Mouse (Mus musculus) cerebellum, postnatal 10 days (tissue): ENCODE results near the gene Cnfn.
A peak's percentile ranks its signal among the peaks of the same experiment; 100 is the strongest.

Experiments
- DNase-seq, 2 experiments: peaks; one replicate each; pipeline ENCODE4 v3.0.0; 2021; ENCODE audit warnings: mixed read lengths in 2 of 2

Gene Cnfn

DNA sequence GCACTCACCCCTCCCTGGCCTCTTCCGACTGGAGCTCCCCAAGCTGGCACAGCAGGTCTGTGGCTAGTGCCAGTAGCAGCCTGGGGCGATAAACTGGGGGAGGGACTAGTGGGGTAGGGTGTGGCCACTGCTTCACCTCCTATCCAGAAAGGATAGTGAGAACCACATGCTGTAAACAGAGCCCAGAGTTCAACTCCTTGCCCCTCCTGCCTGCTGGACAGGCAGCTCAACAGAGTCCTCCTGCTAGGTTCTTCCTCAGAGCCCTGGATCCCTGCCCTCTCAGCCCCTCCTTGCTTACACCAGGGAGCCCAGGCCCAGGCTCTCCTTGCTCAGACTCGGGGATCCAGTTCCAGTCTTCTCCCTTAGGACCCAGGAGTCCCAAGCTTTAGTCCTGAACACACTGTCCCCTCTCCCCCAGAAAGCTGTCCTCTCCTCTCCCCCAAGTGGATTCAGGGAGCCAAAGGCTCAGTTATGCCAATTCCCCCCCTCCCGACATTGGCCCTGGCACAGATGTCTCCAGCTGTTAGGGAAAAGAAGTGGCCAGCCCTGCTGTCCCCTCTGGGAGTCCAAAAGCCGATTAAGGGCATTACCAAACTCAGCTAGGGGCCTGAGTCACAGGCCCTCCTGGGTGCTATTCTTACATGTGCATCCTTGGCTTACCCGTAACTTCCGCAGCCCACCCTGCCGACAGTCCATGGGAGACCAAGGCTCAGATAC, 20.7 kb upstream of the Cnfn start:
- DNase-seq, result peak in 1 of 2 experiments; percentile 56

DNA sequence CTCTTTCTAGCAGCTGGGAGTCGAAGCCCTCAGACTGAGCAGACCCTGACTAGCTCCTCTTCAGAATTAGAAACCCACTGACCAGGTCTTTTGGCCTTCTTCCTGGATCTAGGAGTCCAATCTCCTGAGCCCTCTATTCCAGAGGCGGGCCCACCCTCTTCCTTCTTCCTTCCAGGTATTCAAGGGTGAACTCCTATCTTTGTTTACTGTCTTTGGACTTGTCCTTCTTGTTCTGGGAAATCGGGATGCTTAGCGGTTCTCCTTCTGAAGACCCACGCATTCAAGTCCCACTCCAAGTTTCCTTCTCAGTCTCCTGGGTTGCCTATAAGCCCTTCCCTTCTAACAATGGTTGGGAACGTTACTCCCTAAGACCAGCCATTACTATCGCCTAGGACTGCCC, 19.4 kb upstream of the Cnfn start:
- DNase-seq, result no peak

DNA sequence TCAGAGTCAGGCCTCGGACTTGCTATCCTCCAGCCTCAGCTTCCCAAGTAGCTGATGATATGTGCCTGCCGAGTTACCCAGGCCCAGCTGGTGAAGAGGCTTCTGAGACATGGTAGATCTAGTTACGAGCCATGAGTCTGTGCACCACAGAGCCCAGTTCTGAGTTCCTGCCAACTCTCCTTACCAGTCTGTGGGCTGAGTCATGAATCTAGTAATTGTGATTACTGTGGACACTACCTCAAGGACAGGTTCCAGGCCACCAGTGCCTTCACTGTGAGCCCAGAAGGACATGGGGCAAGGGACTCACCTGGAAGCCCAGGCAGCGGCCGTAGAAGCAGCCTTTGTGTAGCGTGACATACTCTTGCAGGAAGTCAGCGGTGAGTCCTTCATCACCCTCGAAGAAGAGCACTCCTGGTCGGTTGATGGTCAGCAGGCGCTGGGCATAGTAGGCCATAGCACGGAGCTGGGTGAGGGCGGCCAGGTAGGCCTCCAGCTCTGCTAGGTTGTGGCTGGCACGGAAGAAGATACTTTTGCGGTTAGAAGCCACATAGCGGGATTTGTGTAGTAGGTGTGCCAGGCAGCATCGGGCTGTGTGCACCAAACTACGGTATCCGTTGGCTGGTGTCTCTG, 18.4 kb upstream of the Cnfn start:
- DNase-seq, result no peak

DNA sequence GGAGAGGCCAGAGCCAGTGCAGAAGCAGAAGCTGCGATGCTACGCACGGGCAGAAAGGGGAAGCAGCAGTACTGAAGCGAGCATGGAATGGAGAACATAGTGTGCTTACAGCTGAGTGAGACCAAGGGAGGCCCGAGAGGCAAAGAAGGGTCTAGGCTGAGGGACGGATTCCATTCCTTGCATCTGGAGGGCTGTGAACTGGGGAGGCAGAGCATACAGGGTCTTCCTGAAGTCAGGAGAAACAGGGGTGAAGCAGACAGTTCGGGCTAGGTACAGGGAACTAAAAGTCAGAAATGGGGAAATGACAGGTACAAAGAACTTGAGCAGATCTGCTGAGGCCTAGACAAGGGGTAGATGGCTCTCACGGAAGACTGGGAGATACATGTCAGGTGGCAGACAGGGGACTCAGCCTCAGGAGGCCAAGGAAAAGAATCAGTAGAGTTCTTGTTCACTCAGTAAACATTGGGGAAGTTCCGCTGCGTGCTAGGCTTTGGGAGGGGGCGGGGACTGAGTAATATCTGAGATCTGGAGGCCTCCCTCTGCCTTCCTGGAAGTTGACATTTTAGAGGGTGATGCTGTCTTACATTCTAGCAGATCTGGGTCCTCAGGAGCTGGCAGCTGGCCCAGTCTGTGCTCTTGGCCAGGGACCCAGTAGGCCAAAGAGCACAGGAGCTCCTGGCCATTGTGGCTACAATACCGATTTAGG, 16.5 kb upstream of the Cnfn start:
- peak; percentile 89 to 90 for DNase-seq

DNA sequence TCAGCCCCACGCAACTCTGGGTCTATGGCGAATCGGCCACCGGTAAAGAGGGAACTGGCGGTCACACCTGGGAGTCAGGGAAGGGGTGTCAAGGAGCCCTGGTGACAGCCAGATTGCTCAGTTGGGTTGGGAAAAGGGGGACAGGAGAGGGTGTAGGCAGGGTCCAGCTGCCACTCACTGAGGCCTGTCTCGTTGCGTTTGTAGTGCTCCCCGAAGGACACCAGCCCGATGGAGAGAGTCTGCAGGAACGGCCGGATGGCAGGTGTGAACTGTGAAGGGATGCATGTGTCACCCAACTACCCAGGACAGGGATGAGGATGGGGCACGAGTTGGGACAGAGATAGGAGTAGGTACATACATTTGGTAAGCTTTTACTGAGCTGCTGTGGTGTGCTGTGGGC, 15.7 kb upstream of the Cnfn start:
- no peak for DNase-seq

DNA sequence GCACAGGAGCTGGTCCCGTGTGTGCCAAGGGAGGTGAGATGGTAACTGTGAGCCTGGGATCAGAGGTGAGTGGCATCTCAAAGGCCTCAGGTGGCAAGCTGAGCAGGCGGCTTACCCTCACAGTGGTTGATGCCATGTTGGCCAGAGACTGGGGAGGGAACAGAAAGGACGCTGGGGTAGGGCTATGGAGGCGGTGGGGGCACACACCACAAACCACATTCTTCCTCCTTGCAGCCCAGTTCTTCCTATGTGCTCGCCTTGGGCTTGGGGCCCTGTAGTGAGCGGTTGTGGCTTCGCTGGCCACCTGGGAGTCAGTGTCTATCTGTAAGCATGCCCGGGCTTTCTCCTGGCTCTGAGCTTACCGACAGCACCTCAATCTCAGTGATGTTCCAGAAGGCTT, 15.3 kb upstream of the Cnfn start:
- no peak for DNase-seq

DNA sequence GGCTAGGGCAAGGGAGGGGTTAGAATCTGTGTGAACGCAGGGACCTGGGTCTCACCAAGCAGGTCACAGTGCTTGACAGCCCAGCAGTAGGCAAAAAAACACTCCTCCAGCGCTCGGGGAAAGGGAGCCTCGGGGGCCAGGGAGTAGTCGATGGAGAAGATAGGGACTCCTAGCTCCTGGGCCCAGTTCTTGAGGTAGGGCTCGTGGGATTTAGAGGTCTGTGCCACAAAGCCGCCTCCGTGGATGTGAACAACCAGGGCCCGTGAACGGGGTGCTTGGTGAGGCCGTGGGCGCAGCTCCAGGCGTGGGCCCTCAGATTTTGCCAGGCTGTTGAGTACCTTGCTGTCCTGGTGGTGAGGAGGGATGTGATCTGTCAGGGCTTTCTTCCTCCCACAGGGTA, 14.8 kb upstream of the Cnfn start:
- no peak for DNase-seq

DNA sequence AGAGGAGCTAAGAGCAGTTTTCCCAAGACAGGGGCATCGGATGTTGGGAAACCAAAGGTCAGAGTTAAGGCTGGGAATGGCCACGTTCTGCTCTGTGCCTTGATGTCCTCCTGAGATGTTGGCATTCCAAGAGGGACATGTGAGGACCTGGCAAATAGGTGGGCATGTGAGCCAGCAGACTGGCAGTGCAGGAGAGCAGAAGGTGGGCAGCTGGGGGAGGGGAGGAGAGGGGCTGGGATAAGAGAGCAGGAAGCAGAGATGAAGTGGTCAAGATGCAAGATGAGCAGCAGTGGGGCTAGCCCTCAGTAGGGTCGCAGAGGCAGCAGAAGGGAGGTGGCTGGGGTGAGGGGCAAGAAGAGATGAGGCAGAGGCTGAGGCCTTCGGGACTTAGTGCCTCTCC, 14.4 kb upstream of the Cnfn start:
- DNase-seq, result peak; percentile 72 to 77

DNA sequence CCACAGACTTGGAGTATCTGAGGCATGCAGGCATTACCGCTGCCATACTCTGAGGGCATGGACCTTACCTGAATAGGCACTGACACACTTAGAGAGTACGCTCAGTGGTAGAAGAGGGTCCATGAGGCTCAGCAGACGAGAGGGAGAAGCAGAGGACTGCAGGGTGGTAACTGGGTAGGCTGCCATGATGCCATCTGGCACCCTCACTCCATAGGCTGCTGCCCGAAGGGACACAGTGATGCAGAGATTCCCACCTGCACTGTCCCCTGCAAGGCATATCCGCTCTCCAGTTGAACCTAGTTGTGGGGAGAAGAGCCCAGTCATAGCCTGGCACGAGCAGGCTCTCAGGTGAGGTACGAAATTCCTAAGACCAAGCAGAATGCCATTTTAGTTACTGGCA, 13.9 kb upstream of the Cnfn start:
- peak in 1 of 2 experiments; percentile 52 for DNase-seq

DNA sequence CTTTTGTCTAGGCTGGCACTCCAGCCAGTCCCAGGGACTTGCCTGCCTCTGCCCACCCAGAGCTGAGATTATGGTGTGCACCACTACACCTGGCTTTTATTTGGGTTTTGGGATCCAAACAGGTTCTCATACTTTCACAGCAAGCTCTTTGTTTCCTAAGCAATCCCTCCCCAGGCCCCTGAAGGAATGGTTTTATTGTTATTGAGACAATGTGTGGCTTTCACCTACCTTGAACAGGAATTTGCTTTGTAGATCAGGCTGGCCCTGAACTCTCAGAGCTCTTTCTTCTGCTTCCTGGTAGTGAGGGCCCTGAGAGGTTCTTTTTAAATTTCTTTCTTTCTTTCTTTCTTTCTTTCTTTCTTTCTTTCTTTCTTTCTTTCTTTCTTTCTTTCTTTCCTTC, 13.0 kb upstream of the Cnfn start:
- no peak for DNase-seq

DNA sequence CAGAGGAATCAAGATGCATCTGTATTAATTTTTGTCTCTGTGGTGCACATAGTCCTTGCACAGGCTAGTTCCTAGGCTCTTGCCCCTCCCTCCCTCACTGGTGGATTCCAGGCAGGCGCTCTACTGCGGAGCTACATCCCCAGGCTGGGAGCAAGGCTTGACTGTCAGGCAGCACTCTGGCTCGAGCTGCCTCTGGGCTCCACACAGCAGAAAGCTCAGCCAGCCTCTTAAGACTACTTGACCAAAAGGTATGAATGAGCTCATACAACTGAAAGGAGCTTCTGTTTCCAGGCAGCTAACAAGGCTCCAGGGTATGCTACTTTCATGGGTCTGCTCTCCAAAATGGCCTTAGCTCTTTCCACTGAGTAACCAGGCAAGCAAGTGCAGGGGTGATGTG, 11.8 kb upstream of the Cnfn start:
- DNase-seq, result no peak

DNA sequence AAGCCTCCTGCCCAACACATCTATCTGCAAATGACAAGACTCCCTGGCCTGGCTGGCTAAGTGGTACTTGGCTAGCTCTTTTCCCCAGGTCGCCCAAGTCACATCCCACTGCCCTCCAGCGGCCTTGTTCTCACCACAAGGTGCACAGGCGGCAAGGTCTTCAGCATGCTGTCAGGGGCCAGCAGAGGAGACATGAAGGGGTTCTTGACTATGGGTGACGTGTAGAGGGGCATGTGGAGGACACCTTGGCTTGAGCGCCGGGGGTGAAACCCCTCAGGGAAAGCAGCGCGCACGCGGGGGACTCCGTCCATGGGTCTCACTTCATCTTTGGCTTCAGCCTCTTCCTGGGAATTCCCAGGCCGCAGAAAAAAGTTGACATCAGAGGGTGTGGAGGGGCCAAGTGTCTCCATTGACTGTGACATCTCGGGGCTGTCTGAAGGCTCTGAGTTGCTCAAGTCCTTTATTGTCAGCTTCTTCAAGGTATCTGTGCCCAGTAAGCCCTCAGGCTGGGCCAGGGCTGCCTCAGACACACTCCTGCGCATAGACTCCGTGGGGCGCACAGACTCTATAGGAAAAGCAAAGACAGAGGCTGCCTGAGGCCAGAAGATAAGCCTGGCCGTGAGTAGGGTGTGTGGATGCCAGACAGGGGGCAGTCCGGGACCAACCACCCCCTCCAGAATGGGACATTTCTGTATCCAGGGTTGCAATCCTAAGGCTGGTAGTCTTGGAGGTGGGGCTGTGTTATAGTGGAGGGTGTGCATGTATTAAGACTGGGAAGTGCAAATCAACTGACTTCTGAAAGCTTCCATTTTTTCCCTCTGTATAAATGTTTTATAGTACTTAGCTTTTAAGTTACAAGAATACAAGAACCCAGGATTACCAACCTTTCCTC, 11.1 kb upstream of the Cnfn start:
- no peak for DNase-seq

DNA sequence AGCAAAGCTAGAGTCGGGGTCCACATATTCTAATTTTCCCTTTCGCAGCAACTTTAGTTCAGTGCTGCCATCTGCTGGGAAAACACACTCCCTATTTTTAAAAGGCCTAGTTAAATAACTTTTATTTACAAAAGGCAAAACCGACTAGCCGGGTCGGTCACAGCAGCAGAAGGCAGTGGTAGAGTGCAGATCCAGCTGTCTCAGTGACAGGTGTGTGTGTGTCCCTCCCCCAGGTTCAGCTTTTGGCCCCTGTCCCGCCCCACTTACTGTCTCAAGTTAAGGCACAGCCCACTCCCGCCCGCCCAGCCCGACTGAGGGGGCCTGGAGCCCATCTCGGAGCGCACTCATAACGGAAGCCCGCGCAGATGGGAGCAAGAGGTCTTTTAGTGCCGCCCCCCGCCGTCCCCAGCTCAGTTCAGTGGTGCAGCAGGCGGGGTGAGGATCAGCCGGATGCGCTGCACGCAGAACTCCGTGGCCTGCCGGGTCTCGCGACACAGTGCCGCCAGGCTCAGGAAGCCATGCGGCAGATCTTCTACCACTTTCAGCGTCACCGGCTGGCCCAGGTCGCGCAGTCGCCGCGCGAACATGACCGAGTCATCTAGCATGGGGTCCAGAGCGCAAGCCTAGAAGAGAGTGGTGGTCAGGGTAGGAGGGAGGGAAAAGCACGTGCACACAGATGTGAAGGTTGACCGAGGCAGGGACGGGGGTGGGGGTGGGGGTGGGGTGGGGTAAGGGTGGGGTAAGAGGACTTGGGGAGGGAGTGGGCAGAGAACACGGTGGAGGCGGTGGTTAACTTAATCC, 10.2 kb upstream of the Cnfn start:
- peak; percentile 80 to 85 for DNase-seq

DNA sequence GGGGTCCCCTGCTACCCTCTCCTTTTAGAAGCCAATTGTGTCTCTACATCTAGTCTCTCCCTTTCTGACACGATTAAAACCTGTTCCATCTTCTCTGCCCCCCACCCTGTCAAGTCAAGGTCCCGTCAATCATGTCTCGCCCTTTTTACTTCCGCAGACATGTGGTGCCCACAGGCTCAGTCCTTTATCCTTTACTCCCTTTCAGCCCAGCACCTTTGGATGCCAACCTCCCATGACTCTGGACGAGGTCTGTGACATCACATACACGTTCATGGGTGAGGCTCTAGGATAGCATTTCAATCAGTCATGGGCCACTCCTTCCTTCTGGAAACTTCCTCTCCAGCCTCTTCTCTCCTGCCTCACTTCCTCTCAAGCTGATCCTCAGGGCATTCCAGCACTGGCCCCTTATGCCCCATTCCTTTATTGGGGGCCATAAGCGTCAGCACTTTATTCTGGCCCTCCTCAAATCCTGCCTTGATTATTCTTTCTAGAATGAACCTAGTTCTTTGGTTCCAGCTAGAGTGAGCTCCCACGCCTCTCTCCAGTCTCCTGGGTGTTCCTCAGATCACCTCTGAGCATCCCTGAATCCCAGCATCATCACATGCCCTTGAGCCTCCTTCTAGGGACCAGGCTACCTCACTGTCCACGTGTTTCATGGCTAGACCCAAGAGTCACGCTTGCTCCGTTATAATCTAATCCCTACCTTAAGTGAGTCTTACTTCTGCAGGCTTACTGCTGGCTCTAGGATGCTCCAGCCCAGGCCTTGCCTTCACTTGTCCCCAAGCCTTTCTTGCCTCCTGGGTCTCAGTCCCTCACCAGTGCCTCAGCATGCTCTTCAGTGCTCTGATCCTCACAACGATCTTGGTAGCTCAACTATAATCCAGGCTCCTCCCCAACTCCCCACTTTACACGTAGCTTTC, 8.9 kb upstream of the Cnfn start:
- DNase-seq, result no peak

DNA sequence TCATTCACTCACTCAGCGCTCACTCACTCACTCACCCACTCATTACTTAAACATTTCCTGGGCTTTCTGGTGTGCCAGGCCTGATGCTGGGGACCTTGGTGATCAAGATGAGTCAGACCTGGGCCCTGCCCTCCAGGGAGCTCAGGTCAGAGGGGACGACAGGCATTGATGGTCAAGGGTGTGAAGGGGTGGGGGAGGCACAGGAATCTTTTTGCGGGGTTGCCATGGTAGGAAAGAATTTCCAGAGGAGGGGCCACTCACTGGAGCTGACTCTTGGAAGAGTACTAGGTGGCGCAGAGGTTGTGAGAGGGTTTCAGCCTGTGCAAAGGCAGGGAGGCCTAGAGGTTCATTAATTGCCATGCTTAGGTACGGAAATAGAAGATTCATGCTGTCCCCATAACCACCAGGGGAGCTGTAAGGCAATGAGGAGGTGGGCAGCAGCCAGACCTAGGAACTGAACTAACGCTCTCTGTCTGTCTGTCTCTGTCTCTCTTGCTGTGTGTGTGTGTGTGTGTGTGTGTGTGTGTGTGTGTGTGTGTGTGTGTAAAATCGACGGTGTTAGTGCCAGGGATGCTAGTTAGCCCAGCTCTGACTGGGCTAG, 7.7 kb upstream of the Cnfn start:
- DNase-seq, result no peak

DNA sequence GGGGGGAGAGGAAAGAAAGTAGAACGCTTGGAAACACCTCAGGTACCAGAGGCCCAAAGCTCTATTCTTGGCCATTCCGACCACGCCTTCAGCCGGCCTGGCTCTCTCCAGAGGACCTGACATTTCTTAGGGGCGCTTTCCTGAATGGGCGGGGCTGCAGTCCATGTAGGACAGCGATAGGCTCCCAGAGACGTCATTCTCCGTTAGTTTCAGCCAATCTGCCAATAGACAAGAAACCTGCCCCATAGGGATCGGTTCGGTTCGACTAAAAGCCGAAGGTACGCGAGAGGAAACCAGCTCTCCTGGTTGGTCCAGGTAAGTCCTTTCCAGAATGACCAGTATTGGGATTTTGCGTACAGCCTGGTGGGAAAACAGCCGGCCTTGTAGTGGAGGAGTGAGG, 7.0 kb upstream of the Cnfn start:
- peak; percentile 92 for DNase-seq

DNA sequence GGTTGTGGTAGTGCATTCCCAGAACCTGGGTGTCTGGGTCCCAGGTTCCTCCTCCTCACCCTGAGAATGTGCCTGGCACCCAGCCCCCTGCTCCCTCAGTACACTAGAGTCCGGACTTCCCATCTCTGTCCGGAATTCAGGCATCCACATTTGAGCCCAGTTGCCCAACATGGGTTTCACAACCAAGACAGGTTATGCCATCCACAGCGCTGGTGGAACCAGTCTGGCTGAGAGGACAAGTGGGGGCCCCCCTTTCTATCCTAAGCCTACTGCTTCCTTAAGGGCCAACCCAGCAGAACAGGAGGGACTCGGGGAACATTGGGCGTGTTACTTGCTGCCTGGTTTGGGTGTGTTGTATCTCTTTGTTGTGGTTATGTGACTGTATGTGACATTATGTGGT, 2.9 kb upstream of the Cnfn start:
- DNase-seq, result no peak

DNA sequence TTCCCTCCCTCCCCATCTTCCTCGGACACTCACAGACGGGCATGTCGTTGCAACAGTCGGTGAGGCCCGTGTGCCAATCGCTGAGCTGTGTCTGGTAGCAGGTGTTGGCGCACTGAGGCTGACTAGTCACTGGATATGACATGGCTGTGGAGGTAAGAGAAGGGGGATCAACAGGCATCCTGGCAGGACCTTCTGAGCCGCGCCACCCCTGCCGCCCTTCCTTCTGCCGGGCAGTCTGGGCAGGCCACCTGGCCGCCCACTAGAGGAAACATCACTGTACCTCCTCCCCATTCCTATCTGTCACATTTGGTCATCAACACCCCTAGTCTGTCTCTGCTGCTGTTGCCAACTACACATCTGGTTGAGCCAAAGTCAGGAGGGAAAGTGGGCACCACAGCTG, 1.2 kb downstream of the Cnfn start:
- DNase-seq, result peak; percentile 85 to 88

DNA sequence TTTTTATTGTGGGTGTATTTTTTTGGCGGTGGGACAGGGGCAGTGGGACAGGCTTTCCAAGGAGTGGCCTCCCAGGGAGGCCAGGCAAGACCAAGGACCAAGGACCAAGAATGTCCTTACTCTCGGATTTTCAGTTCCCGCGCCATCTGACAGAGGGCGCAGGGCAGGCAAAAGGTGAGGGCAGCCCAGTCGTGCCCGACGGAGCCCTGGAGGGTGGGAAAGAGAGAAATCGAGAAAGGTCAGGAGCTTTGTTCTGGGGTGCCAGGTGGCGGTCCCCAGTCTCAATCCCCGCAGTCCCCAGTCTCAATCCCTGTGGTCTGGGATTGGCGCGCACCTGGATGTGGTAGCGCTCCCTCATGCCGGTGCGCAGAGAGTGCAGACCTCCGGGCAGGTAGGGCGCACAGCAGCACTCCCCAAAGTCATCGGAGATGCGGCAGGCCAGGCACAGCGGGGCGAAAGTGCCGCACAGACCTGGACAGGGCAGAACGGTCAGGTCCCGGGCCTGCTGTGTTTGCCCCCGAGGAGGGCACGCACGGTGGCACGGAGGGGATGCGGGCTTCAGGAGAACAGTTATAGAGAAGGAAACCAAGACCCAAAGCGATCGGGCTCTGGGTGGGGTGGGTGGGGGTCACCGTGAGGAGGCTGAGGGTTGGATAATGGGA, 1.8 kb downstream of the Cnfn start:
- DNase-seq, result peak; percentile 78 to 81
